Mouse (Mus musculus): Measurements from ENCODE around the gene 4930432M17Rik. TPM values are rescaled to one million over a fixed set of nuclear protein-coding genes. Genes with fewer than 3 reads are reported as not detected.
A peak's percentile ranks its signal among the peaks of the same experiment; 100 is the strongest.

The 4930432M17Rik gene
- total and polyA plus RNA-seq, 2 experiments from 2014 or later: not detected

DNA sequence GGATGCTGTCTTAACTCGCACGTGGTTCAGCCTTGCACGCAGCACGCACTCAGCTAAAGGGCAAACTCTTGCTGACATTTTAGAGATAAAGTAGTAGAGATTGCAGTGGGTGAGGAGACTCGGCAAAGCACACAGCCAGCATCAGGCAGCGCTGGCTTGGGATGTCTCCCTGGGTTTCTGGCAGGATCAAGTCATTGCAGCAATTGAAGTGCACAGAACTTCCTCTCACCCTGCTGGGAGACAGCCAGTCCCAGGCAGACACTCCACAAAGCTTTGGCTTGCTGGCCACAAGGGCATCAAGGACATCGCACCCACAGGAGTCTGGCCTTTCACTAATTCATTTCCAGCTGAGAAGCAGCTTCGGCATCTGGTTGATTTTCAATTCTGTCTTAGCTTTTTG lies 27.3 kb upstream of the 4930432M17Rik start:
- no peak overlapping the region for H3K4me3 ChIP-seq (ENCODE audit: low read depth, low read length)
- 23% methylated on average over 8 of the region's 8 CpGs for WGBS
- no peak overlapping the region for H3K9ac ChIP-seq (replicated peaks; ENCODE audit: low read depth, low read length)
- H3K4me1 ChIP-seq (ENCODE audit: control insufficient read depth, insufficient read depth): peaks cover 16% of the 10 kb centered on the region
- ATAC-seq (ENCODE audit: insufficient read depth, low read depth): peak; percentile 75
- H3K27me3 ChIP-seq (ENCODE audit: control insufficient read depth, insufficient read depth, low read length): no peaks in the 10 kb centered on the region
- peak overlapping the region; percentile 53 for H3K27ac ChIP-seq (ENCODE audit: low read depth)
- no peak overlapping the region for H3K4me2 ChIP-seq (ENCODE audit: low read depth, low read length)
- peak; percentile 71 for DNase-seq (ENCODE audit: low spot score)
- no peaks in the 10 kb centered on the region for H3K36me3 ChIP-seq (replicated peaks; ENCODE audit: control insufficient read depth, insufficient read depth, low read length)
- TF ChIP-seq CTCF (IDR thresholded peaks at IDR 0.05; ENCODE audit: low read depth) (no peak), EP300 (IDR thresholded peaks at IDR 0.05; ENCODE audit: low read depth) (0 out of 2 replicates have a peak, but pooled peaks have one; percentile 44)
- no peaks in the 10 kb centered on the region for H3K9me3 ChIP-seq (replicated peaks; ENCODE audit: control insufficient read depth, low read length)

GRCm38 (mm10) chr3:121645447-121645846 lies 25.1 kb upstream of the 4930432M17Rik start:
- Histone ChIP-seq H3K4me1 (ENCODE audit: control insufficient read depth, insufficient read depth) (peaks cover 23% of the 10 kb centered on the region), H3K27me3 (ENCODE audit: control insufficient read depth, insufficient read depth, low read length) (no peaks in the 10 kb centered on the region), H3K9me3 (replicated peaks; ENCODE audit: control insufficient read depth, low read length) (no peaks in the 10 kb centered on the region), H3K27ac (ENCODE audit: low read depth) (no peak overlapping the region), H3K9ac (replicated peaks; ENCODE audit: low read depth, low read length) (no peak overlapping the region), H3K4me3 (ENCODE audit: low read depth, low read length) (no peak overlapping the region), H3K4me2 (ENCODE audit: low read depth, low read length) (no peak overlapping the region), H3K36me3 (replicated peaks; ENCODE audit: control insufficient read depth, insufficient read depth, low read length) (no peaks in the 10 kb centered on the region)
- ATAC-seq (ENCODE audit: insufficient read depth, low read depth): no peak
- WGBS: 74% methylated on average over 7 of the region's 7 CpGs
- DNase-seq (ENCODE audit: low spot score): no peak
- no peak for TF ChIP-seq EP300 (IDR thresholded peaks at IDR 0.05; ENCODE audit: low read depth)
- no peak for TF ChIP-seq CTCF (IDR thresholded peaks at IDR 0.05; ENCODE audit: low read depth)

- DNase-seq (ENCODE audit: low spot score) (peak; percentile 57), ATAC-seq (ENCODE audit: insufficient read depth, low read depth) (peak; percentile 50)
- WGBS: 38% methylated on average over 9 of the region's 9 CpGs
- Histone ChIP-seq H3K9me3 (replicated peaks; ENCODE audit: control insufficient read depth, low read length) (no peaks in the 10 kb centered on the region), H3K27ac (ENCODE audit: low read depth) (peak overlapping the region; percentile 54), H3K4me1 (ENCODE audit: control insufficient read depth, insufficient read depth) (peaks cover 25% of the 10 kb centered on the region), H3K9ac (replicated peaks; ENCODE audit: low read depth, low read length) (no peak overlapping the region), H3K4me2 (ENCODE audit: low read depth, low read length) (no peak overlapping the region), H3K4me3 (ENCODE audit: low read depth, low read length) (no peak overlapping the region), H3K27me3 (ENCODE audit: control insufficient read depth, insufficient read depth, low read length) (no peaks in the 10 kb centered on the region), H3K36me3 (replicated peaks; ENCODE audit: control insufficient read depth, insufficient read depth, low read length) (no peaks in the 10 kb centered on the region)
- TF ChIP-seq CTCF (IDR thresholded peaks at IDR 0.05; ENCODE audit: low read depth) (no peak), EP300 (IDR thresholded peaks at IDR 0.05; ENCODE audit: low read depth) (no peak)
Measured at GRCm38 (mm10) chr3:121646364-121647048, 24.1 kb upstream of the 4930432M17Rik start.

GRCm38 (mm10) chr3:121648238-121648778 lies 22.3 kb upstream of the 4930432M17Rik start:
- no peaks in the 10 kb centered on the region for H3K27me3 ChIP-seq (ENCODE audit: control insufficient read depth, insufficient read depth, low read length)
- ATAC-seq (ENCODE audit: insufficient read depth, low read depth) (no peak), DNase-seq (ENCODE audit: low spot score) (no peak)
- H3K9me3 ChIP-seq (replicated peaks; ENCODE audit: control insufficient read depth, low read length): no peaks in the 10 kb centered on the region
- no peak overlapping the region for H3K4me3 ChIP-seq (ENCODE audit: low read depth, low read length)
- peaks cover 24% of the 10 kb centered on the region for H3K4me1 ChIP-seq (ENCODE audit: control insufficient read depth, insufficient read depth)
- no peak overlapping the region for H3K4me2 ChIP-seq (ENCODE audit: low read depth, low read length)
- no peak overlapping the region for H3K9ac ChIP-seq (replicated peaks; ENCODE audit: low read depth, low read length)
- WGBS: 90% methylated on average over 8 of the region's 8 CpGs
- H3K36me3 ChIP-seq (replicated peaks; ENCODE audit: control insufficient read depth, insufficient read depth, low read length): no peaks in the 10 kb centered on the region
- no peak overlapping the region for H3K27ac ChIP-seq (ENCODE audit: low read depth)
- TF ChIP-seq CTCF (IDR thresholded peaks at IDR 0.05; ENCODE audit: low read depth): no peak
- TF ChIP-seq EP300 (IDR thresholded peaks at IDR 0.05; ENCODE audit: low read depth): no peak

GRCm38 (mm10) chr3:121650052-121650671 lies 20.4 kb upstream of the 4930432M17Rik start:
- ATAC-seq (ENCODE audit: insufficient read depth, low read depth) (peak; percentile 67), DNase-seq (ENCODE audit: low spot score) (peak; percentile 64)
- Histone ChIP-seq H3K4me1 (ENCODE audit: control insufficient read depth, insufficient read depth) (peaks cover 20% of the 10 kb centered on the region), H3K27ac (ENCODE audit: low read depth) (peak overlapping the region; percentile 68), H3K36me3 (replicated peaks; ENCODE audit: control insufficient read depth, insufficient read depth, low read length) (no peaks in the 10 kb centered on the region), H3K4me3 (ENCODE audit: low read depth, low read length) (no peak overlapping the region), H3K9ac (replicated peaks; ENCODE audit: low read depth, low read length) (no peak overlapping the region), H3K9me3 (replicated peaks; ENCODE audit: control insufficient read depth, low read length) (no peaks in the 10 kb centered on the region), H3K27me3 (ENCODE audit: control insufficient read depth, insufficient read depth, low read length) (no peaks in the 10 kb centered on the region), H3K4me2 (ENCODE audit: low read depth, low read length) (0 out of 2 replicates have a peak overlapping the region, but pooled peaks have one; percentile 2)
- TF ChIP-seq EP300 (IDR thresholded peaks at IDR 0.05; ENCODE audit: low read depth) (no peak), CTCF (IDR thresholded peaks at IDR 0.05; ENCODE audit: low read depth) (no peak)
- 20% methylated on average over 10 of the region's 10 CpGs for WGBS
